Mouse (Mus musculus) gastrocnemius, postnatal 36 days (tissue): ENCODE results near the gene Pak6. TPM values are rescaled to one million over a fixed set of nuclear protein-coding genes. Genes with fewer than 3 reads are reported as not detected.
A peak's percentile ranks its signal among the peaks of the same experiment; 100 is the strongest.

Experiments
- DNase-seq, 2 experiments: peaks; one replicate each; pipeline ENCODE4 v3.0.0; 2022
- intact Hi-C: fragments of 180-260 bp; cut with DNase I; formaldehyde crosslinking; loops from one replicate; pipeline ENCODE4 v1.15.1; 2025
- total RNA-seq, 2 experiments: library from RNA; stranded (reverse); gene quantifications; 2 replicates each; pipeline ENCODE4 v1.2.3; 2021

The Pak6 gene
- total RNA-seq, 2 experiments from 2014 or later: 0.20 to 0.31 TPM

- intact Hi-C loops: no loop called here
- no peak for DNase-seq
These were observed 60.8 kb downstream of the Pak6 start for GRCm38 (mm10) chr2:118723693-118724486.

DNA sequence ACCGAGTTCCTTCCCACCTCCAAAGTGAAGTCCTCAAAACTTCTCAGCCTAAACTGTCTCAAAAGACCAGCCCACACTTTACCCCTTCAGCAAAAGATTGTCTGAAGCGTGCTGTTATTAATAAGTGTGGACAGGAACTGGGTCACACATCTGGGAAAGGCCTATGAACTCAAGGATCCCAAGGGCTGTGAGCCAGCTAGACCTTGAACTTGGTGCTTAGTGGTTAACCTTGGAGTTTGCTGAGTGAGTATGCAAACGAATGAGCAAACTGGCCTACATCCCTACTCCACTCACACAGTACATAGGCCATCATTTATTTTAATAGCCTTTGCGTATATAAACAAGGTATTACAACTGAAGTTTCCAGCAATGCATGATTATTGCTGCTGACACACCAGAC is 62.4 kb downstream of the Pak6 start:
- intact Hi-C loops: no loop called here
- no peak for DNase-seq

- DNase-seq: no peak
- intact Hi-C loops: no loop called here
These were observed 63.8 kb downstream of the Pak6 start for GRCm38 (mm10) chr2:118726873-118727272.

- intact Hi-C loops: no loop called here
- DNase-seq: no peak
These were observed 64.8 kb downstream of the Pak6 start for GRCm38 (mm10) chr2:118727911-118728310.

- DNase-seq: no peak
- intact Hi-C loops: no loop called here
These were observed 65.2 kb downstream of the Pak6 start, which contains the start of gene Plcb2 for GRCm38 (mm10) chr2:118728337-118728736. Gene Plcb2, minus strand, starts transcription at chr2:118728438.

GRCm38 (mm10) chr2:118729194-118729593 is 66.1 kb downstream of the Pak6 start:
- DNase-seq: no peak
- intact Hi-C loops: no loop called here

DNA sequence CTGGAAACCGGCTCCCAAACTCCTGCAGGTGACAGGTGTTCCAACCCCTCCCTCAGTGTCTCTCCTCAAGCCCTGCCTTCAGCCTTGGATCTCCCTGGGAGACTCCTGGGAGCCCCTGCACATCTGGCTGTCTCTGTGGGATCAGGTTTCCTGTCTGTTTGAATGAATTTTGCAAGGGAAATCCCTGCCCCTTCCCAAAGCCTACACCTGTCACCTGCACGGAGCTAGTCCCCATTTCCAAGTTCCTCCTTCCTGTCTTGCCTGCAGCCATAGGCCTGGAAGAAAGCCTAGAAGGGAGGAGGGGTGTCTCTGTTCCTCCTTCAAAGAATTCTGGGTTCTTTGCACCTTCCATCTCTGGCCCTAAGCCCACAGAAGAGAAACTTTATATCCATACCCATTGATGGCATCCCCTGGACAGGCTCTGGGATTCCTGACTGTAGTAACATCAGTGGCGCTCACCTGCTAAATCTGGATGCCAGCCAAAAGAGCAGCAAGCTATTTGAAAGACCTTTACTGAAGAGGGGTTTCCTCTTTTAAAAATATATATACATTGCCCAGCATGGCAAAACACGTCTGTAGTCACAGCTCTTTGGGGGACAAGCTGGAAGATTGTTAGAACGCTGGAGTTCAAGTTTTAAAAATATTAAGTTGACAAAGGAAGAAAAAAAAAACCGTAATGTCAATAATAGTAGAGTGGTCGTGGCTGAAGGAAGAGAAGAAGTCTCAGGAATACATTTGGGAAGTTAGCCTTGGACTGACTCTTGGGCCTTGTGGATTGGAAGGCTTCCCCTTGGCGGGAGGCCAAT is 66.9 kb downstream of the Pak6 start:
- intact Hi-C loops: loop anchor here (1.0 to 2.0 kb wide), 2 partner anchors 30 to 91 kb away; no protein-coding TSS in a partner anchor

DNA sequence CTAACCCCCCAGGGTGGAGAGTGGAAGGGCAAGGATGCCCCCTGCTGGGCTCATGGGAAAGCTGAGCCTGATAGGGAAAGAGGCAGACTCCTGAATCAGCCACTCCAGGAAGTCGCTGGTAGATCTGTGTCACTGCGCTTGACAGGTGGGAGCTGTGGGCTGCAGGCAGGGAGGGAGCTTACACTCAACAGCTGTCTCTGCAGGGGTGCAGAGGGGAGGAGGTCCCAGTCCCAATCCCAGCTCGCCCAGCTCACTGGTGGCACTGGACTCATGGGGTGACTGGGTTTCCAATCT is 67.5 kb downstream of the Pak6 start:
- DNase-seq: peak; percentile 57 to 66
- intact Hi-C loops: loop anchor here (1.0 to 2.0 kb wide), 2 partner anchors 30 to 92 kb away; no protein-coding TSS in a partner anchor

More for the DNA sequence above, 66.9 kb downstream of the Pak6 start:
- DNase-seq: no peak

DNA sequence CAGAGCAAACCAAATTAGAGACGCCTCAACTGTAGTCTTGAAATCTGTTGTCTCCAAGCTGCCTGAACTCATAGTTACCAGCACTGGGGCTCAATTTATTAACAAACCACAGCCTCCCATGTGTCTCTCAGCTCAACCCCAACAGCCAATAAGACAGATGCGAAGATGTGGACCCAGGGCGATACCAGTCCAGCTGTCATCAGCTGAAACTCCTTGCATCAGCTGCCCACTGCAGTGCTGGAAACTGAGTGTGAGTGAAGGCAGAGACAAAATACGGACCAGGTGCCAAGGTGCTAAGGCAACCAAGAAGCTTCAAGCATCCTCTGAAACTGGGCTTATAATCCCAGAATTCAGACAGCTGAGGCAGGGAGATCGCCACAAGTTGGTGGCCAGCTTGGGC is 68.9 kb downstream of the Pak6 start:
- DNase-seq: no peak
- intact Hi-C loops: loop anchor here (2.0 kb wide), 1 partner anchor 93 kb away; no protein-coding TSS in a partner anchor

DNA sequence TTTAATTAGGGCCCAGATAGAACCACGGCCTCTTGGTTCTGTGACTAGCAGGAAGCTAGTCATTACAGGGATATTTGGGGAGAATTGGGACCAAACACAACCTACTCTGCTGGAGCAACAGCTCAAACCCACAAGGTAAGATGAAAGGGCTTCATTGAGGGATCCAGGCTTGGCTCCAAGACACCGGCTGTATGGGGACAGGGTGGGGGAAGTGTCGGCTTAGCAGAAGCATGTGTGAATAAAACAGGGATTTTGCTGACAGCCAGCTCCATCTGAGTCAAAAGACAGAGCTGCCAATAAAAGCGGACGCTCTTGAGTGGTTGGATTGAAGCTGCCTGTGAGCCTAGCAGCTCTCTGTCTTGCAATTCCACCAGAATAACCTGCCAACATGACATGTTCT is 70.2 kb downstream of the Pak6 start:
- intact Hi-C loops: no loop called here
- no peak for DNase-seq

- DNase-seq: no peak
- intact Hi-C loops: no loop called here
These were observed 77.2 kb downstream of the Pak6 start for GRCm38 (mm10) chr2:118740341-118740740.

- intact Hi-C loops: no loop called here
- DNase-seq: no peak
These were observed 78.1 kb downstream of the Pak6 start for GRCm38 (mm10) chr2:118741183-118741582.

DNA sequence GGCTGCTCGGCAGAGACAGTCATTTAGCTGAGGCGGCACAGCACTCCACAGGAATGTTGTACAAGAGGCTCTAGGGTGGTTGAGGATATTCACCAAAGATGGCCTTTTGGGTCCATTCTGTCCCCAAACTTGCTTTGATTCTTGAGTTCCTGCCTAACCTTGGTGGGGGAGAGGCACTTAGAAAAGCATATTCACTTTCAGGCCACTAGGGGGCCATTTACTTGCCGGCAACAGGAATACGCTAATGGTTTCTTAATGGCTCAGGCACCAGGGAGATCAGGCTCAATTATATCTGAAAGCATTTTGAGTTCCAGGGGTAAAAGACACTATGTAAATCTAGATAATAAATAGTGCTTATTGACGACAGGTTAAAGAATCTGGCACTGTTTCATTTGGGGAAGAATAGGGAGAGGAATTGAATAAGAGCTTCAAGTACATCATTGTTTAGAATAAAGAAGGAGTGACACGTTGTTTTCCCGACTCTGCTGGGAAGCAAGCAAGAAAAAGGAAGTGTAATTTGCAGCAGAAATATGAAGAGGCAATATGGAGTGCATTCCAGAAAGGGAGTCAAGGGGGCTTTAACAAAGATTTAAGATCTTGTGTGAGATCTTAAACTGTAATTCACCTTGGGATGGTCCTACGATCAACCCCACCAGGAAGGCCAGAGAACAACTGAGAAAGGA is 80.3 kb downstream of the Pak6 start:
- peak in 1 of 2 experiments; percentile 9 for DNase-seq
- intact Hi-C loops: no loop called here

GRCm38 (mm10) chr2:118744621-118745020 is 81.5 kb downstream of the Pak6 start:
- intact Hi-C loops: loop anchor here (2.0 kb wide), 1 partner anchor 138 kb away; no protein-coding TSS in a partner anchor

DNA sequence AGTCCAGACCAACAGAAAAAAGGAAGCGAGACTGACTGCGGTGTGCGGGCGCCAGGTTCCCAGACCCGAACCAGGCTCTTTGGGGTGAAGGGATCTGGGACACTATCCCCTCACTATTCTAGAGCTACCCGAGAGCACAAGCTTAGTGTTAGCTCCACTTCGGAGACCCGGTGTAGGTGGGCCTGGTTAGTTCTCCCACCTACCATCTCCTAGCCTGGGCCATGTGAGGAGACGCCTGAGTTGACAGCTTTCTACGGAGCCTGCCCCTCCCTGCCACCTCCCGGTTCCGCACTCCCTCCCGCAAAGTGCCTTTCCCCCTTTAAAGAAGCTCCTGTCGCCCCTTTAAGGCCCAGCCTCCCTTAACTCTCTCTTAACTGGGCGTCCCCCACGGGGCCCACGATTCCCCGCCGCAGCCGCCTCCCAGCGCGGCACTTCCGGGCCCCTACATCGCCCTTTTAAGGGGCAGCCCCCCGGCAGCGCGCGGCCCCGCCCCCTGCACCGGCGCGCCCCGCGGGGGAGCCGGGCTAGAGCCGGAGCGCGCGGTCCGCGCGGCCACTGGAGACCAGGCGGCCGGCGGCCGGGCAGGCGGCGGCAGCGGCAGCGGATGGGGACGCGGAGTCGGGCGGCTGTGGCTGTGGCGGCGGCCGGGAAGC is 82.3 kb downstream of the Pak6 start, which contains the start of gene Inafm2:
Inafm2 (plus strand) TSS at position 527 of the 653 bp plus-strand sequence.
- intact Hi-C loops: loop anchor here (2.0 kb wide), 1 partner anchor 137 kb away; no protein-coding TSS in a partner anchor
- DNase-seq: peak; percentile 77 to 88

More at GRCm38 (mm10) chr2:118744621-118745020, 81.5 kb downstream of the Pak6 start:
- DNase-seq: no peak

GRCm38 (mm10) chr2:118745915-118746901 is 83.1 kb downstream of the Pak6 start:
- peak in 1 of 2 experiments; percentile 36 for DNase-seq
- intact Hi-C loops: loop anchor here (2.0 kb wide), 2 partner anchors 15 to 137 kb away; no protein-coding TSS in a partner anchor

GRCm38 (mm10) chr2:118747301-118747960 is 84.3 kb downstream of the Pak6 start:
- DNase-seq: no peak
- intact Hi-C loops: loop anchor here (2.0 kb wide), 1 partner anchor 13 kb away; no protein-coding TSS in a partner anchor
